Mouse (Mus musculus): ENCODE measurements around the gene Gal3st2. TPM values are rescaled to one million over a fixed set of nuclear protein-coding genes. Genes with fewer than 3 reads are reported as not detected.
"Not testable (repeated sequence)": the region's sequence is repeated elsewhere in the genome, so short reads cannot be mapped to it uniquely, and the experiment has no call there.

Gene Gal3st2
- polyA plus RNA-seq, 1 experiment from 2014 or later: not detected

GRCm38 (mm10) chr1:93855790-93856189, 5.3 kb upstream of the Gal3st2 start:
- H3K36me3 ChIP-seq (ENCODE audit: control insufficient read depth, insufficient read depth, low read length); H3K9ac ChIP-seq (ENCODE audit: low read length); H3K9me3 ChIP-seq (replicated peaks; ENCODE audit: control insufficient read depth, low read length); ATAC-seq; DNase-seq (ENCODE audit: low spot score); H3K4me2 ChIP-seq (ENCODE audit: low read length); H3K27ac ChIP-seq (ENCODE audit: low read depth, low read length); H3K4me3 ChIP-seq (ENCODE audit: low read depth, low read length); H3K27me3 ChIP-seq (replicated peaks; ENCODE audit: control insufficient read depth, insufficient read depth, low read length); H3K4me1 ChIP-seq (ENCODE audit: control insufficient read depth, insufficient read depth, low read length): not testable (repeated sequence)
- WGBS: 87% methylated on average over 4 of the region's 4 CpGs

DNA sequence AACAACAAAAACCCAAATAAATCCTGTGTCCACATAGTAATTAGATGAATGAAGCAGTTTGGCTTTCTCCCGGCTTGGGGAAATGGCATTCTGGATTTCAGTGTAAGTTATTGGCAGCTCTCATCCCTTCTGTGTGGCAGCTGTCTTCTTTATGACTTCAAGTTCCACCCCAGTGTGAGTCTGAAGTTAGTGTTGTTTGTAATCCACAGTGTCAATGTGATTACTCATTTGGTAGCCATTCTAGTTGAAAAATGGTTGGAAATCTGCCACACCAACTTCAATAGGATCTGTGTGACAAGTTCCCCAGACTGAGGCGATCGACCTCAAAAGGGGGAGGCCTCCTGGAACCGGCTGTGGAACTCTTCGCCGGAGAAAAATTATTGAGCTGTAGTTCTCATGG, 3.7 kb upstream of the Gal3st2 start:
- no peaks in the 10 kb centered on the region for H3K4me1 ChIP-seq (ENCODE audit: control insufficient read depth, insufficient read depth, low read length)
- H3K27ac ChIP-seq (ENCODE audit: low read depth, low read length): no peak overlapping the region
- H3K4me3 ChIP-seq (ENCODE audit: low read depth, low read length): no peak overlapping the region
- no peaks in the 10 kb centered on the region for H3K27me3 ChIP-seq (replicated peaks; ENCODE audit: control insufficient read depth, insufficient read depth, low read length)
- WGBS: 40% methylated on average over 6 of the region's 6 CpGs
- no peak overlapping the region for H3K4me2 ChIP-seq (ENCODE audit: low read length)
- no peaks in the 10 kb centered on the region for H3K9me3 ChIP-seq (replicated peaks; ENCODE audit: control insufficient read depth, low read length)
- peak; percentile 58; the same call in 1 of the 2 replicates for ATAC-seq
- no peaks in the 10 kb centered on the region for H3K36me3 ChIP-seq (ENCODE audit: control insufficient read depth, insufficient read depth, low read length)
- peak; percentile 59 for DNase-seq (ENCODE audit: low spot score)
- H3K9ac ChIP-seq (ENCODE audit: low read length): no peak overlapping the region

- DNase-seq (ENCODE audit: low spot score): no peak
- no peak for ATAC-seq
Observed at GRCm38 (mm10) chr1:93857991-93858390, 3.1 kb upstream of the Gal3st2 start.

DNA sequence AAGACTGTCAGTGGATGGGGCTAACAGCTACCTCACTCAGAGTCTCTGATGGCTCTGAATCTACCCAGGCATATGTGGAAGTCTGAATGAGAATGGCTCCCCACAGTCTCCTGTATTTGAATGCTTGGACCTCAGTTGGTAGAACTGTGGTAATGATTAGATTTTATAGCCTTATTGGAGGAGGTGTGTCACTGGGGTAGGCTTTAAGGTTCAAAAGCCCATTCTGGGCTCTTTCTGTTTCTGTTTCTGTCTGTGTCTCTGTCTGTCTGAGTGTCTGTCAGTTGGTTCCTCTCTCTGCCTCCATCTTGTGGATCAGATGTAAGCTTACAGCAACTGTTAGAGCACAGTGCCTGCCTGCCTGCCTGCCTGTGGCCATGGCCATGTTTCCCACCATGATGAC, 1.5 kb upstream of the Gal3st2 start:
- DNase-seq (ENCODE audit: low spot score) (no peak), ATAC-seq (no peak)
- Histone ChIP-seq H3K27ac (ENCODE audit: low read depth, low read length) (no peak overlapping the region), H3K36me3 (ENCODE audit: control insufficient read depth, insufficient read depth, low read length) (no peaks in the 10 kb centered on the region), H3K9ac (ENCODE audit: low read length) (no peak overlapping the region), H3K4me3 (ENCODE audit: low read depth, low read length) (no peak overlapping the region), H3K27me3 (replicated peaks; ENCODE audit: control insufficient read depth, insufficient read depth, low read length) (no peaks in the 10 kb centered on the region), H3K9me3 (replicated peaks; ENCODE audit: control insufficient read depth, low read length) (no peaks in the 10 kb centered on the region), H3K4me1 (ENCODE audit: control insufficient read depth, insufficient read depth, low read length) (no peaks in the 10 kb centered on the region), H3K4me2 (ENCODE audit: low read length) (no peak overlapping the region)

More at GRCm38 (mm10) chr1:93857991-93858390, 3.1 kb upstream of the Gal3st2 start:
- Histone ChIP-seq H3K36me3 (ENCODE audit: control insufficient read depth, insufficient read depth, low read length) (no peaks in the 10 kb centered on the region), H3K9ac (ENCODE audit: low read length) (no peak overlapping the region), H3K4me1 (ENCODE audit: control insufficient read depth, insufficient read depth, low read length) (no peaks in the 10 kb centered on the region), H3K9me3 (replicated peaks; ENCODE audit: control insufficient read depth, low read length) (no peaks in the 10 kb centered on the region), H3K27me3 (replicated peaks; ENCODE audit: control insufficient read depth, insufficient read depth, low read length) (no peaks in the 10 kb centered on the region), H3K27ac (ENCODE audit: low read depth, low read length) (no peak overlapping the region), H3K4me3 (ENCODE audit: low read depth, low read length) (no peak overlapping the region), H3K4me2 (ENCODE audit: low read length) (no peak overlapping the region)
- WGBS: 89% methylated on average over 3 of the region's 3 CpGs

DNA sequence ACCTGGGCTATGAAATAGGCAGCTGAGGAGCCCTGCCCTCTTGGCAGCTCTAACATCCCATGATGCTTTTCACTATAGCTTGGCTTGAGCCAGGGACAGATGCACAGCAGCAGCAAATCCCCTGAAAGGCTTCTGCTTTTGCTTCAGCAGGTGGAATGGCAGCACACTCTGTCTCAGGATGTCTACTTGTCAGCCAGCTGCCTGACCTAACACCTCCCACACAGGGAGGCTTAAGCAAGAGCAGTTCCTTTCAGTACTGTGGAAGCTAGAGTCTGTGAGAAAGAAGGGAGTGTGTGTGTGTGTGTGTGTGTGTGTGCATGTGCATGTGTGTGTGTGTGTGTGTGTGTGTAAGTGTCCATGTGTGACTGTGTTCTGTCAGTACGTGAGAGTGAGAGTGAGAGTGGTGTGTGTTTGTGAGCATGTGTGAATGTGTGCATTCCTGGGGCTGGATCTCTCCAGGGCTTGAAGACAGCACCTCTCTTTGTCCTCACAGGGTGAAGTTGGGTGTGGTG, 10.5 kb downstream of the Gal3st2 start:
- H3K27ac ChIP-seq (ENCODE audit: low read depth, low read length); H3K27me3 ChIP-seq (replicated peaks; ENCODE audit: control insufficient read depth, insufficient read depth, low read length); ATAC-seq; H3K4me1 ChIP-seq (ENCODE audit: control insufficient read depth, insufficient read depth, low read length); H3K4me2 ChIP-seq (ENCODE audit: low read length); H3K36me3 ChIP-seq (ENCODE audit: control insufficient read depth, insufficient read depth, low read length); DNase-seq (ENCODE audit: low spot score); H3K4me3 ChIP-seq (ENCODE audit: low read depth, low read length); H3K9me3 ChIP-seq (replicated peaks; ENCODE audit: control insufficient read depth, low read length); H3K9ac ChIP-seq (ENCODE audit: low read length): not testable (repeated sequence)
- WGBS: 88% methylated on average over 1 of the region's 1 CpGs

DNA sequence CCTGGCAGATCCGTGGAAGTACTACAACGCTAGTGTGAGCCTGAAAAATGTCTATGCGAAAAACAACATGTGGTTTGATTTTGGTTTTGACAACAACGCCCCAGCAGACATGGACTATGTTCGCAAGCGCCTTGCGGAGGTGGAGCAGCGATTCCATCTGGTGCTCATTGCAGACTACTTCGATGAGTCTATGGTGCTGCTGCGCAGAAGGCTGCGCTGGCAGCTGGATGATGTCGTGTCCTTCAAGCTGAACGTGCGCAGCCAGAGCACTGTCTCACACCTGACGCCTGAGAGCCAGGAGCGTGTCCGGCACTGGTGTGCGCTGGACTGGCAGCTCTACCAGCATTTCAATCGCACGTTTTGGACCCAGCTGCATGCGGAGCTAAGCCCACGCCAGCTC, 13.3 kb downstream of the Gal3st2 start:
- not testable (repeated sequence) for H3K4me3 ChIP-seq (ENCODE audit: low read depth, low read length); H3K36me3 ChIP-seq (ENCODE audit: control insufficient read depth, insufficient read depth, low read length)
- whole genome bisulfite sequencing: 93% methylated on average over 12 of the region's 22 CpGs

GRCm38 (mm10) chr1:93881778-93882177, 20.7 kb downstream of the Gal3st2 start:
- ATAC-seq; DNase-seq (ENCODE audit: low spot score): not testable (repeated sequence)
- WGBS: no CpG with 5 or more reads among the region's 11 CpGs

More for the DNA sequence above, 13.3 kb downstream of the Gal3st2 start:
- not testable (repeated sequence) for ATAC-seq; H3K4me2 ChIP-seq (ENCODE audit: low read length); H3K9ac ChIP-seq (ENCODE audit: low read length); H3K27me3 ChIP-seq (replicated peaks; ENCODE audit: control insufficient read depth, insufficient read depth, low read length); H3K9me3 ChIP-seq (replicated peaks; ENCODE audit: control insufficient read depth, low read length); DNase-seq (ENCODE audit: low spot score); H3K4me1 ChIP-seq (ENCODE audit: control insufficient read depth, insufficient read depth, low read length); H3K27ac ChIP-seq (ENCODE audit: low read depth, low read length)

DNA sequence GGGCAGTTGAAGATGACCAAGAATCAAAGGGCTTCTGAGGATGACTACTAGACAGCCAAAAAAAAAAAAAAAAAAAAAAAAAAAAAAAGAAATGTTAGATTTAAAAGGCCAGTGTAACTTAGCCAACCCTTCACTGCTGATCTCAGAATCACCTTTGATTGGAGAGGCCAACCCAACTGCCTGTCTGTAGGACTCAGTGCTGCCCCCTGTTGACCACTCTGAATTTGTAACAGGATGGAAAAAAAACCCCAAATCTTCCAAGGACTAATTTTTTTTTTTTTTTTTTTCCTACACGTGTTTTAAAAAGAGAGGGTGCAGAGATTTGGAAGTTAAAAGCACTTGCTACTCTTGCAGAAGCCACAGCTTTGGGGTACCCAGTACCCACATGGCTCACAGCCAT, 29.8 kb downstream of the Gal3st2 start:
- not testable (repeated sequence) for H3K4me3 ChIP-seq (ENCODE audit: low read depth, low read length); H3K4me1 ChIP-seq (ENCODE audit: control insufficient read depth, insufficient read depth, low read length); ATAC-seq; H3K27ac ChIP-seq (ENCODE audit: low read depth, low read length); H3K9ac ChIP-seq (ENCODE audit: low read length); H3K4me2 ChIP-seq (ENCODE audit: low read length); H3K27me3 ChIP-seq (replicated peaks; ENCODE audit: control insufficient read depth, insufficient read depth, low read length); H3K9me3 ChIP-seq (replicated peaks; ENCODE audit: control insufficient read depth, low read length); H3K36me3 ChIP-seq (ENCODE audit: control insufficient read depth, insufficient read depth, low read length); DNase-seq (ENCODE audit: low spot score)
- 67% methylated on average over 1 of the region's 1 CpGs for WGBS

More at GRCm38 (mm10) chr1:93881778-93882177, 20.7 kb downstream of the Gal3st2 start:
- H3K36me3 ChIP-seq (ENCODE audit: control insufficient read depth, insufficient read depth, low read length); H3K9me3 ChIP-seq (replicated peaks; ENCODE audit: control insufficient read depth, low read length); H3K4me3 ChIP-seq (ENCODE audit: low read depth, low read length); H3K27ac ChIP-seq (ENCODE audit: low read depth, low read length); H3K27me3 ChIP-seq (replicated peaks; ENCODE audit: control insufficient read depth, insufficient read depth, low read length); H3K4me2 ChIP-seq (ENCODE audit: low read length); H3K9ac ChIP-seq (ENCODE audit: low read length); H3K4me1 ChIP-seq (ENCODE audit: control insufficient read depth, insufficient read depth, low read length): not testable (repeated sequence)

GRCm38 (mm10) chr1:93897395-93897794, 36.3 kb downstream of the Gal3st2 start:
- H3K4me1 ChIP-seq (ENCODE audit: control insufficient read depth, insufficient read depth, low read length); ATAC-seq; H3K4me2 ChIP-seq (ENCODE audit: low read length); H3K36me3 ChIP-seq (ENCODE audit: control insufficient read depth, insufficient read depth, low read length); H3K9me3 ChIP-seq (replicated peaks; ENCODE audit: control insufficient read depth, low read length); H3K27me3 ChIP-seq (replicated peaks; ENCODE audit: control insufficient read depth, insufficient read depth, low read length); H3K4me3 ChIP-seq (ENCODE audit: low read depth, low read length); DNase-seq (ENCODE audit: low spot score); H3K27ac ChIP-seq (ENCODE audit: low read depth, low read length); H3K9ac ChIP-seq (ENCODE audit: low read length): not testable (repeated sequence)
- WGBS: no CpG with 5 or more reads among the region's 1 CpGs
